Mouse (Mus musculus): ENCODE data around the gene St13. TPM values are rescaled to one million over a fixed set of nuclear protein-coding genes. Genes with fewer than 3 reads are reported as not detected.

The St13 gene
- 117 TPM for polyA plus RNA-seq (2017; shearing (Covaris generic))

DNA sequence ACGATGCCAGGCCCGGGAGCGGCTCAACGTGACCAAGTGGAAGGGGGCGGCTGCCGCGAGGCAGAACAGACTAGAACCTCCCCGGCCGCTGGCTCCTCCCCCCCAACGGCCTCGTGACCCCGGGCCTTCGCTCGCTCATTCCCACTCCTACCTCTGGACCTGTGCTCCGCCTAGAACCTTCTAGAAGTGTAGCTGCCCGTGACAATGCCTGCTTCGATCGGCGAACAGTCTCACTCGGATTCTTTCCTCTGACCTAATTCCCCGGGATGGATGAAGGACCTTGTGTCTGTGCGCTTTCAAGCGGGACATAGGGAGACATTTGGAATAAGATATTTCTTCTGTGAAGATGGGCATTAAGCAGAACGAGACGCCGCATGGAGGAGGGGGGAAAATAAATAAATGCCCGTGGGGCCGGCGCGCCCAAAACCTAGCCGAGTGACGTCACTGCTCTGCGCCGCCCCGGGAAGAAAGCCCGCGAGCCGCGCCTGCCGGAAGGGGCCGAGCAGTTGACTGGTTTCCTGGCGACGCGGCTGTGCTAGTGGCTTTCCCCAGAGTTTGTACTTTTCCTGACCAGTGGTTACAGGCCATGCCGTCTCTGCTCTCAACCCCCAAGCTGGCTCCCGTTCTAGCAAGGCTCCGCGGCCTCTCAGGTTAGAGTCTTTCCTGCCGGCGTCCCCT is at the start of gene St13, which contains the start of gene Xpnpep3:
St13 (minus strand) TSS at position 440 of the 678 bp plus-strand sequence.
Xpnpep3 (plus strand) TSS at position 501 of the 678 bp plus-strand sequence.

GRCm38 (mm10) chr15:81408199-81408598 is 8.3 kb upstream of the St13 start, which contains the start of gene Dnajb7:
TSS of gene Dnajb7 (minus strand) at chr15:81408299.

DNA sequence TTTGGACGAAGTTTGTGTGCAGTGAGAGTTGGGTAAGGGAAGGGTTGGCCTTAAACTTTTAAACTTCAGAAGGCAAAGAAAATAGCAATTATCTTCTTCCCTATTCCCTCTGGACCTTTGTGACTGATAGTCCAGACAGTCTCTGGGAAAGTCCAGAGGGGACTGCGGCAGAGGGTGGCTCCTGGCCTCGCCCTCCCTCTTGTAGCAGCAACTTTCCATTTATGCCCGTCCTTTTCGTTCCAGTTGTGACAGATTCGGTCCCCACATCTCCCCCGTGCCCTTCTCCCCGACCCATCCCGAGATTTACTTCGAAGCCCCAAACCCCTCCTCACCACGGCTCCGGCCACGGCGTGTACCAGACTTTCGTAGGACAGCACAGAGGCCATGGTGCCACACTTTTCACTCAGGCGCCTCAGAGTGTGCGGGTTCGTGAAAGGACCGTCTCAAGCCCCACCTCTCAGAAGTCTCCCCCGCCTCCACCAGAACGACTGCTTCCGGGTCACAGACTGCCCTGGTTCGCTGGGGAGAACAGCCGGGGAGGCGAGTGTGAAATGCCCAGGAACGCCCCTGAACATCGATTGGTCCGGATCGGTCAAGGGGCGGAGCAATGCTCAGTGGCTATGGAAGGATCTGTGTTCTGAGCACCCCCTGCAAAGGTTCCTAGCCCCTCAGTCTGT is 39.4 kb downstream of the St13 start, which contains the start of gene Slc25a17:
Slc25a17 (minus strand) TSS at position 468 of the 677 bp plus-strand sequence.

Other genes starting within 250 kb of the St13 start
- gene Mrtfa, start 209.3 kb downstream of the St13 start, polyA plus RNA-seq (2017; shearing (Covaris generic)), result 123 TPM
- not detected for gene Mchr1, start 164.6 kb downstream of the St13 start, polyA plus RNA-seq (2017; shearing (Covaris generic))
- gene Slc25a17, start 39.3 kb downstream of the St13 start, polyA plus RNA-seq (2017; shearing (Covaris generic)), result 69.2 TPM
- gene Xpnpep3, start 61 bp upstream of the St13 start, polyA plus RNA-seq (2017; shearing (Covaris generic)), result 15.8 TPM
- 1.3 TPM for gene Dnajb7, start 8.2 kb upstream of the St13 start, polyA plus RNA-seq (2017; shearing (Covaris generic))
- gene Rbx1, start 66.2 kb upstream of the St13 start, polyA plus RNA-seq (2017; shearing (Covaris generic)), result 382 TPM
- gene Ep300, start 185.3 kb upstream of the St13 start, polyA plus RNA-seq (2017; shearing (Covaris generic)), result 32.3 TPM

Data from CD4-positive, CD25-positive, alpha-beta regulatory T cell, adult 9 weeks (primary cell).